Mouse (Mus musculus): ENCODE measurements around the gene Dio1. TPM values are rescaled to one million over a fixed set of nuclear protein-coding genes. Genes with fewer than 3 reads are reported as not detected.

The Dio1 gene
- total RNA-seq, 1 experiment: not detected

DNA sequence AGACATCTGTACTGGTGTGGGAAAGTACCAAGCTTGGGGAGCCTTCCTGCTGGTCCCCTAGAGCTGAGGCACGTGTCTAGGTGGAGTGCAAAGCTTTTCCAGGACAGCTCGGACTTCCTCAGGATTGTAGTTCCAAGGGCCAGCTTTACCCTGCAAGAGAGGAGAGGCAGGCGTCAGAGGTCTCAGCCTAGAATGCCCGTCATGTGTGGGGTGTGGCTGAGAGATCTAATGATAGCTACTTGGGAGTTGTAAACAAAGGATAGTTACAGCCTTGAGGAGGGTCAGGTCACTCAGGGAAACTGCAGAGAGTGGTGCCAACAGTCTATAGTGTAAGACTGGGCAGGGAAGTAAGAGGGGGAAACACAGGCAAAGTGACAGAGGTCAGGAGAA is 14.7 kb downstream of the Dio1 start:
- TF ChIP-seq ZNF384 (IDR thresholded peaks at IDR 0.05; ENCODE audit: low read depth, low read length): no peak
- no peak for TF ChIP-seq CHD2 (IDR thresholded peaks at IDR 0.05; ENCODE audit: low read depth, low read length)
- no peak for TF ChIP-seq HCFC1 (IDR thresholded peaks at IDR 0.05; ENCODE audit: borderline replicate concordance, insufficient read depth, low read length)
- TF ChIP-seq MAFK (IDR thresholded peaks at IDR 0.05; ENCODE audit: insufficient read depth, low read depth, low read length): no peak
- no peak for TF ChIP-seq ZC3H11A (IDR thresholded peaks at IDR 0.05; ENCODE audit: borderline replicate concordance, low read depth, low read length)
- H3K9ac ChIP-seq (ENCODE audit: insufficient read depth, low read depth, low read length, poor library complexity, severe bottlenecking): no peak overlapping the region
- no peaks in the 10 kb centered on the region for H3K36me3 ChIP-seq (ENCODE audit: control insufficient read depth, insufficient read depth, low read length, poor library complexity, severe bottlenecking)
- no peak for DNase-seq (ENCODE audit: low read depth, low spot score)
- H3K4me1 ChIP-seq (ENCODE audit: control insufficient read depth in 2 of 2, insufficient read depth in 2 of 2, low read length in 2 of 2, poor library complexity in 1 of 2): peaks cover 0 to 2% of the 10 kb centered on the region in 2 experiments; a peak in 1 of 4 replicates
- H3K27ac ChIP-seq (ENCODE audit: insufficient read depth, low read depth, low read length, poor library complexity, severe bottlenecking): no peak overlapping the region
- no peaks in the 10 kb centered on the region for H3K9me3 ChIP-seq (ENCODE audit: control insufficient read depth, insufficient read depth, low read depth, low read length)
- in situ Hi-C loops (cut with MboI; ENCODE audit: low sequenced_read_pairs in 2 of 2, unreplicated experiment in 2 of 2): no loop called here
- no peak overlapping the region for H3K4me3 ChIP-seq (ENCODE audit: insufficient read depth in 1 of 2, low read depth in 1 of 2, low read length in 2 of 2, poor library complexity in 1 of 2, severe bottlenecking in 1 of 2)

- in situ Hi-C loops (cut with MboI; ENCODE audit: low sequenced_read_pairs in 2 of 2, unreplicated experiment in 2 of 2): no loop called here
- H3K36me3 ChIP-seq (ENCODE audit: control insufficient read depth, insufficient read depth, low read length, poor library complexity, severe bottlenecking): no peaks in the 10 kb centered on the region
- no peak overlapping the region for H3K27ac ChIP-seq (ENCODE audit: insufficient read depth, low read depth, low read length, poor library complexity, severe bottlenecking)
- H3K9ac ChIP-seq (ENCODE audit: insufficient read depth, low read depth, low read length, poor library complexity, severe bottlenecking): no peak overlapping the region
- no peak overlapping the region for H3K4me3 ChIP-seq (ENCODE audit: insufficient read depth in 1 of 2, low read depth in 1 of 2, low read length in 2 of 2, poor library complexity in 1 of 2, severe bottlenecking in 1 of 2)
- H3K9me3 ChIP-seq (ENCODE audit: control insufficient read depth, insufficient read depth, low read depth, low read length): no peaks in the 10 kb centered on the region
- TF ChIP-seq HCFC1 (IDR thresholded peaks at IDR 0.05; ENCODE audit: borderline replicate concordance, insufficient read depth, low read length) (no peak), CHD2 (IDR thresholded peaks at IDR 0.05; ENCODE audit: low read depth, low read length) (no peak), ZC3H11A (IDR thresholded peaks at IDR 0.05; ENCODE audit: borderline replicate concordance, low read depth, low read length) (no peak), ZNF384 (IDR thresholded peaks at IDR 0.05; ENCODE audit: low read depth, low read length) (no peak), MAFK (IDR thresholded peaks at IDR 0.05; ENCODE audit: insufficient read depth, low read depth, low read length) (no peak)
- H3K4me1 ChIP-seq (ENCODE audit: control insufficient read depth in 2 of 2, insufficient read depth in 2 of 2, low read length in 2 of 2, poor library complexity in 1 of 2): peaks cover 0 to 2% of the 10 kb centered on the region in 2 experiments; a peak in 1 of 4 replicates
- DNase-seq (ENCODE audit: low read depth, low spot score): no peak
These were observed 15.2 kb downstream of the Dio1 start for GRCm38 (mm10) chr4:107291611-107292272.

DNA sequence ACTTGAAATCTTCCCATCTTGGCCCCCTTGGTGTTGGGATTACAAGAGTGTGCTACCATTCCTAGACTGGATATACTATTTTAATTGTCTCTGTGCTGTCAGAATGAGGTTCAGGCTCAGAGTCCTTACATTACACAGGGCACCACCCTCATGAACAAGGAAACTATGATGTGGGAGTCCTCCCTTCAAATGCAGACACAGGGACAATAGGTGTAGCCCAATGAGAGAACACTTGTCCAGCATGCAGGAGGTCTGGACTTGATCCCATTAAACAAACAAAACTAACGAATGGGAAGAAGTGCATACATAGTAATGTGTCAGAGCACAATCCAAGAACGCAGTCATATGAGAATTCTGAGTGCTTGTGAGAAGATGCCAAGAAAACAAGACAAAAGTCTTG is 19.5 kb downstream of the Dio1 start:
- in situ Hi-C loops (cut with MboI; ENCODE audit: low sequenced_read_pairs in 2 of 2, unreplicated experiment in 2 of 2): no loop called here
- Histone ChIP-seq H3K36me3 (ENCODE audit: control insufficient read depth, insufficient read depth, low read length, poor library complexity, severe bottlenecking) (no peaks in the 10 kb centered on the region), H3K9ac (ENCODE audit: insufficient read depth, low read depth, low read length, poor library complexity, severe bottlenecking) (no peak overlapping the region), H3K9me3 (ENCODE audit: control insufficient read depth, insufficient read depth, low read depth, low read length) (no peaks in the 10 kb centered on the region), H3K27ac (ENCODE audit: insufficient read depth, low read depth, low read length, poor library complexity, severe bottlenecking) (no peak overlapping the region), H3K4me1 (ENCODE audit: control insufficient read depth in 2 of 2, insufficient read depth in 2 of 2, low read length in 2 of 2, poor library complexity in 1 of 2) (no peaks in the 10 kb centered on the region), H3K4me3 (ENCODE audit: insufficient read depth in 1 of 2, low read depth in 1 of 2, low read length in 2 of 2, poor library complexity in 1 of 2, severe bottlenecking in 1 of 2) (no peak overlapping the region)
- no peak for DNase-seq (ENCODE audit: low read depth, low spot score)
- TF ChIP-seq CHD2 (IDR thresholded peaks at IDR 0.05; ENCODE audit: low read depth, low read length) (no peak), ZNF384 (IDR thresholded peaks at IDR 0.05; ENCODE audit: low read depth, low read length) (no peak), MAFK (IDR thresholded peaks at IDR 0.05; ENCODE audit: insufficient read depth, low read depth, low read length) (no peak)

- Histone ChIP-seq H3K36me3 (ENCODE audit: control insufficient read depth, insufficient read depth, low read length, poor library complexity, severe bottlenecking) (no peaks in the 10 kb centered on the region), H3K4me3 (ENCODE audit: insufficient read depth in 1 of 2, low read depth in 1 of 2, low read length in 2 of 2, poor library complexity in 1 of 2, severe bottlenecking in 1 of 2) (no peak overlapping the region), H3K27ac (ENCODE audit: insufficient read depth, low read depth, low read length, poor library complexity, severe bottlenecking) (no peak overlapping the region), H3K4me1 (ENCODE audit: control insufficient read depth in 2 of 2, insufficient read depth in 2 of 2, low read length in 2 of 2, poor library complexity in 1 of 2) (no peaks in the 10 kb centered on the region), H3K9ac (ENCODE audit: insufficient read depth, low read depth, low read length, poor library complexity, severe bottlenecking) (no peak overlapping the region), H3K9me3 (ENCODE audit: control insufficient read depth, insufficient read depth, low read depth, low read length) (no peaks in the 10 kb centered on the region)
- TF ChIP-seq ZC3H11A (IDR thresholded peaks at IDR 0.05; ENCODE audit: borderline replicate concordance, low read depth, low read length): no peak
- DNase-seq (ENCODE audit: low read depth, low spot score): no peak
- in situ Hi-C loops (cut with MboI; ENCODE audit: low sequenced_read_pairs in 2 of 2, unreplicated experiment in 2 of 2): no loop called here
These were observed 20.6 kb downstream of the Dio1 start for GRCm38 (mm10) chr4:107286386-107286785.
